Mouse (Mus musculus): ENCODE measurements around the gene Shc3. TPM values are rescaled to one million over a fixed set of nuclear protein-coding genes. Genes with fewer than 3 reads are reported as not detected.

Gene Shc3
- polyA plus RNA-seq, 1 experiment from 2014 or later = not detected

- no peaks in the 10 kb centered on the region for H3K27me3 ChIP-seq
- H3K4me3 ChIP-seq (replicated peaks) = no peak overlapping the region
- no peaks in the 10 kb centered on the region for H3K36me3 ChIP-seq (replicated peaks)
- no peak for ATAC-seq (ENCODE audit: insufficient read depth)
- H3K27ac ChIP-seq (replicated peaks) = no peak overlapping the region
- no peak overlapping the region for H3K9ac ChIP-seq
- no peaks in the 10 kb centered on the region for H3K4me1 ChIP-seq (replicated peaks)
- 61% methylated on average over 2 of the region's 2 CpGs for WGBS (ENCODE audit: insufficient replicate concordance)
- H3K4me2 ChIP-seq = no peak overlapping the region
- H3K9me3 ChIP-seq (replicated peaks) = no peaks in the 10 kb centered on the region
Observed at GRCm38 (mm10) chr13:51435146-51435545, 134.1 kb downstream of the Shc3 start.

GRCm38 (mm10) chr13:51434460-51434859 is 134.8 kb downstream of the Shc3 start:
- H3K9ac ChIP-seq = no peak overlapping the region
- WGBS (ENCODE audit: insufficient replicate concordance) = 33% methylated on average over 2 of the region's 2 CpGs
- H3K4me3 ChIP-seq (replicated peaks) = no peak overlapping the region
- no peaks in the 10 kb centered on the region for H3K36me3 ChIP-seq (replicated peaks)
- H3K27me3 ChIP-seq = no peaks in the 10 kb centered on the region
- H3K27ac ChIP-seq (replicated peaks) = no peak overlapping the region
- no peak overlapping the region for H3K4me2 ChIP-seq
- H3K9me3 ChIP-seq (replicated peaks) = no peaks in the 10 kb centered on the region
- no peaks in the 10 kb centered on the region for H3K4me1 ChIP-seq (replicated peaks)
- ATAC-seq (ENCODE audit: insufficient read depth) = no peak

- no peak for ATAC-seq (ENCODE audit: insufficient read depth)
- Histone ChIP-seq H3K9ac (no peak overlapping the region), H3K9me3 (replicated peaks) (no peaks in the 10 kb centered on the region), H3K27me3 (no peaks in the 10 kb centered on the region), H3K36me3 (replicated peaks) (no peaks in the 10 kb centered on the region), H3K4me1 (replicated peaks) (no peaks in the 10 kb centered on the region), H3K27ac (replicated peaks) (no peak overlapping the region), H3K4me3 (replicated peaks) (no peak overlapping the region), H3K4me2 (no peak overlapping the region)
- WGBS (ENCODE audit: insufficient replicate concordance) = 49% methylated on average over 3 of the region's 3 CpGs
Observed at GRCm38 (mm10) chr13:51433371-51433770, 135.8 kb downstream of the Shc3 start.

GRCm38 (mm10) chr13:51425662-51426443 is 143.4 kb downstream of the Shc3 start:
- no peaks in the 10 kb centered on the region for H3K36me3 ChIP-seq (replicated peaks)
- no peak overlapping the region for H3K9ac ChIP-seq

GRCm38 (mm10) chr13:51424647-51425046 is 144.6 kb downstream of the Shc3 start:
- ATAC-seq (ENCODE audit: insufficient read depth) = no peak
- Histone ChIP-seq H3K4me1 (replicated peaks) (no peaks in the 10 kb centered on the region), H3K36me3 (replicated peaks) (no peaks in the 10 kb centered on the region), H3K9ac (no peak overlapping the region), H3K27me3 (no peaks in the 10 kb centered on the region), H3K4me2 (no peak overlapping the region), H3K9me3 (replicated peaks) (no peaks in the 10 kb centered on the region), H3K27ac (replicated peaks) (no peak overlapping the region), H3K4me3 (replicated peaks) (no peak overlapping the region)
- 15% methylated on average over 5 of the region's 5 CpGs for WGBS (ENCODE audit: insufficient replicate concordance)

More at GRCm38 (mm10) chr13:51425662-51426443, 143.4 kb downstream of the Shc3 start:
- H3K9me3 ChIP-seq (replicated peaks) = no peaks in the 10 kb centered on the region
- ATAC-seq (ENCODE audit: insufficient read depth) = no peak
- 51% methylated on average over 4 of the region's 4 CpGs for WGBS (ENCODE audit: insufficient replicate concordance)
- no peak overlapping the region for H3K27ac ChIP-seq (replicated peaks)
- H3K4me1 ChIP-seq (replicated peaks) = no peaks in the 10 kb centered on the region
- H3K4me3 ChIP-seq (replicated peaks) = no peak overlapping the region
- H3K4me2 ChIP-seq = no peak overlapping the region
- no peaks in the 10 kb centered on the region for H3K27me3 ChIP-seq

GRCm38 (mm10) chr13:51423647-51424046 is 145.6 kb downstream of the Shc3 start:
- no peak overlapping the region for H3K9ac ChIP-seq
- H3K4me3 ChIP-seq (replicated peaks) = no peak overlapping the region
- ATAC-seq (ENCODE audit: insufficient read depth) = no peak
- no peaks in the 10 kb centered on the region for H3K4me1 ChIP-seq (replicated peaks)
- H3K27ac ChIP-seq (replicated peaks) = no peak overlapping the region
- H3K4me2 ChIP-seq = no peak overlapping the region
- WGBS (ENCODE audit: insufficient replicate concordance) = 61% methylated on average over 9 of the region's 9 CpGs
- H3K27me3 ChIP-seq = no peaks in the 10 kb centered on the region
- no peaks in the 10 kb centered on the region for H3K9me3 ChIP-seq (replicated peaks)
- no peaks in the 10 kb centered on the region for H3K36me3 ChIP-seq (replicated peaks)

- Histone ChIP-seq H3K27me3 (no peaks in the 10 kb centered on the region), H3K4me3 (replicated peaks) (no peak overlapping the region), H3K36me3 (replicated peaks) (no peaks in the 10 kb centered on the region), H3K4me2 (no peak overlapping the region), H3K4me1 (replicated peaks) (no peaks in the 10 kb centered on the region), H3K9ac (no peak overlapping the region), H3K27ac (replicated peaks) (no peak overlapping the region), H3K9me3 (replicated peaks) (no peaks in the 10 kb centered on the region)
- 64% methylated on average over 9 of the region's 9 CpGs for WGBS (ENCODE audit: insufficient replicate concordance)
- ATAC-seq (ENCODE audit: insufficient read depth) = no peak
Observed at GRCm38 (mm10) chr13:51420861-51421260, 148.4 kb downstream of the Shc3 start.

GRCm38 (mm10) chr13:51419501-51419900 is 149.7 kb downstream of the Shc3 start:
- Histone ChIP-seq H3K4me2 (no peak overlapping the region), H3K4me3 (replicated peaks) (no peak overlapping the region), H3K27ac (replicated peaks) (no peak overlapping the region), H3K27me3 (no peaks in the 10 kb centered on the region), H3K9ac (no peak overlapping the region), H3K36me3 (replicated peaks) (no peaks in the 10 kb centered on the region), H3K9me3 (replicated peaks) (no peaks in the 10 kb centered on the region), H3K4me1 (replicated peaks) (no peaks in the 10 kb centered on the region)
- ATAC-seq (ENCODE audit: insufficient read depth) = no peak
- 73% methylated on average over 15 of the region's 15 CpGs for WGBS (ENCODE audit: insufficient replicate concordance)

GRCm38 (mm10) chr13:51418942-51419451 is 150.2 kb downstream of the Shc3 start:
- Histone ChIP-seq H3K9me3 (replicated peaks) (no peaks in the 10 kb centered on the region), H3K4me3 (replicated peaks) (no peak overlapping the region), H3K4me2 (peak overlapping the region; percentile 21), H3K36me3 (replicated peaks) (no peaks in the 10 kb centered on the region), H3K9ac (no peak overlapping the region), H3K27ac (replicated peaks) (no peak overlapping the region), H3K4me1 (replicated peaks) (no peaks in the 10 kb centered on the region), H3K27me3 (no peaks in the 10 kb centered on the region)
- 68% methylated on average over 19 of the region's 19 CpGs for WGBS (ENCODE audit: insufficient replicate concordance)
- no peak for ATAC-seq (ENCODE audit: insufficient read depth)

GRCm38 (mm10) chr13:51418268-51418941 is 150.8 kb downstream of the Shc3 start:
- WGBS (ENCODE audit: insufficient replicate concordance) = 7% methylated on average over 20 of the region's 20 CpGs
- peak overlapping the region; percentile 21 for H3K4me2 ChIP-seq
- no peaks in the 10 kb centered on the region for H3K27me3 ChIP-seq
- H3K4me1 ChIP-seq (replicated peaks) = no peaks in the 10 kb centered on the region
- H3K9ac ChIP-seq = no peak overlapping the region
- H3K4me3 ChIP-seq (replicated peaks) = no peak overlapping the region
- ATAC-seq (ENCODE audit: insufficient read depth) = no peak
- no peaks in the 10 kb centered on the region for H3K9me3 ChIP-seq (replicated peaks)
- H3K27ac ChIP-seq (replicated peaks) = 0 out of 2 replicates have a peak overlapping the region, but pooled peaks have one; percentile 9
- no peaks in the 10 kb centered on the region for H3K36me3 ChIP-seq (replicated peaks)

- H3K27me3 ChIP-seq = no peaks in the 10 kb centered on the region
- H3K4me2 ChIP-seq = no peak overlapping the region
- WGBS (ENCODE audit: insufficient replicate concordance) = 19% methylated on average over 6 of the region's 6 CpGs
- 0 out of 2 replicates have a peak, but pooled peaks have one; percentile 12 for ATAC-seq (ENCODE audit: insufficient read depth)
- no peaks in the 10 kb centered on the region for H3K4me1 ChIP-seq (replicated peaks)
- no peaks in the 10 kb centered on the region for H3K9me3 ChIP-seq (replicated peaks)
- H3K27ac ChIP-seq (replicated peaks) = no peak overlapping the region
- no peak overlapping the region for H3K9ac ChIP-seq
- H3K4me3 ChIP-seq (replicated peaks) = no peak overlapping the region
- no peaks in the 10 kb centered on the region for H3K36me3 ChIP-seq (replicated peaks)
Observed at GRCm38 (mm10) chr13:51417796-51418195, 151.4 kb downstream of the Shc3 start.
